Mouse (Mus musculus) forebrain, embryonic 14.5 days (tissue): ENCODE measurements around the gene Lysmd2. TPM values are rescaled to one million over a fixed set of nuclear protein-coding genes. Genes with fewer than 3 reads are reported as not detected.

Source experiments
- ATAC-seq: fragments of 200-750 bp; cut with Nextera tagmentation; 2 replicates; pipeline ENCODE4 v1.8.0; 2017; ENCODE audit warnings: mild to moderate bottlenecking, moderate library complexity
- DNase-seq: peaks from one replicate; pipeline ENCODE4 v3.0.0-alpha.2; 2015; ENCODE audit warnings: low spot score
- H3K27ac ChIP-seq: fragments of 300-500 bp; sonication (generic); 2 replicates; pipeline ENCODE4 v1.5.1; 2014; ENCODE audit warnings: low read depth, mild to moderate bottlenecking, control low read depth, low read length, moderate library complexity
- H3K27me3 ChIP-seq: fragments of 300-500 bp; sonication (generic); replicated peaks from 2 replicates; pipeline ENCODE4 v1.6.1; 2014; ENCODE audit warnings: low read length, control low read depth, mixed read lengths; ENCODE audit not compliant: control insufficient read depth, insufficient read depth
- H3K36me3 ChIP-seq: fragments of 300-500 bp; sonication (generic); 2 replicates; pipeline ENCODE4 v1.6.1; 2014; ENCODE audit warnings: low read length, control low read depth; ENCODE audit not compliant: control insufficient read depth, insufficient read depth
- H3K4me1 ChIP-seq: fragments of 300-500 bp; sonication (generic); 2 replicates; pipeline ENCODE4 v1.6.1; 2014; ENCODE audit warnings: antibody characterized with exemption, low read length, control low read depth; ENCODE audit not compliant: control insufficient read depth, insufficient read depth
- H3K4me2 ChIP-seq: fragments of 300-500 bp; sonication (generic); 2 replicates; pipeline ENCODE4 v1.6.1; 2014; ENCODE audit warnings: mild to moderate bottlenecking, control low read depth, low read length
- H3K4me3 ChIP-seq: fragments of 300-500 bp; sonication (generic); 2 replicates; pipeline ENCODE4 v1.5.1; 2014; ENCODE audit warnings: low read depth, low read length, control low read depth
- H3K9ac ChIP-seq: fragments of 300-500 bp; sonication (generic); 2 replicates; pipeline ENCODE4 v1.6.1; 2014; ENCODE audit warnings: mild to moderate bottlenecking, low read length, control low read depth, moderate library complexity
- H3K9me3 ChIP-seq: fragments of 300-500 bp; sonication (generic); replicated peaks from 2 replicates; pipeline ENCODE4 v1.6.1; 2016; ENCODE audit warnings: low read length, control low read depth, mixed read lengths; ENCODE audit not compliant: control insufficient read depth
- WGBS: fragments of 180-500 bp; shearing (Covaris S2); extraction: QIAGEN DNeasy Blood & Tissue Kit; methylation state at CpG from one replicate; pipeline ENCODE4 v1.1.7; 2014; 5-methylcytosine and 5-hydroxymethylcytosine counted together
- polyA plus RNA-seq: library from polyadenylated mRNA; unstranded; fragments of >200 nt; fragmentation: Nextera tagmentation; extraction: Ambion mirVana; gene quantifications from 2 replicates; pipeline ENCODE4 v1.2.1, GENCODE M21; 2014

The Lysmd2 gene
- polyA plus RNA-seq, 1 experiment from 2014 or later = 26.0 TPM

DNA sequence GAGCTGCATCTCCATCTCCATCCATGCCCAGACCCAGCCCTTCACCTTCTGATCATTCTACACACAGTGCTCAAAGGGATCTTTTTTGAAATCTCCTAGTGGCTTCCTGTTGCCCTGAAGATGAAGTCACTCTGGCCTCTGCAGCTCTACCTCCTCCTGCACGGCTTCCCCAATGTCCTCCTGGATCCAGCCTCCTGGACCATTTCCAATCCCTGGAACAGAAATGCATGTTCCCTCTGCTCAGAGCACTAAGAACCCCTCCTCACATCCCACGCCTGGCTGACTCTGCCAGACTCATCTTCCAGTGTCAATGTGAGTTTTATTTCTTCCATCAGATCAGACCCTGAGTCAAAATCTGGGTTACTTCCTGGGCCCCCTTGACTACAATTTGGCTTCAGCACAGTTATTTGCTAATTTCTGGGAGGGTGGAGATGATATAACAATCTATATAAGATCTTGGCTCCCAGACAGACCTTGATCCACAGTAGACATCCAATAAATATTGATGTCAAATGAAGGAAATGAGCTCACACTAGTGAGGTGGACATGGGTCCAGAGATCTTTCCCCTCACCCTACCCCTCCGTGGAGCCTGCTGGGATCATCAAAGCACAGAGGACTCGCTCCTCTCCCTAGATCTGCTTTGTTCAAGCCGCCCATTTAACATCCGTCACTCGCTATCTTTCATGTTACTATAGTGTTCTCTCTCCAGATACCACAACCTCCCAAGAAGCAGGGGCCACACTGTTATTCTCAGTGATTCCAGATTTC lies 25.2 kb upstream of the Lysmd2 start:
- Histone ChIP-seq H3K4me1 (peaks cover 9% of the 10 kb centered on the region), H3K27me3 (no peaks in the 10 kb centered on the region), H3K4me2 (no peak overlapping the region), H3K36me3 (peaks cover 17% of the 10 kb centered on the region; the same call in 1 of the 2 replicates), H3K9ac (no peak overlapping the region), H3K9me3 (no peaks in the 10 kb centered on the region), H3K4me3 (no peak overlapping the region), H3K27ac (no peak overlapping the region)
- 70% methylated on average over 7 of the region's 7 CpGs for WGBS
- ATAC-seq = no peak
- peak; percentile 24 for DNase-seq

- peaks cover 9% of the 10 kb centered on the region for H3K4me1 ChIP-seq
- H3K27ac ChIP-seq = no peak overlapping the region
- ATAC-seq (no peak), DNase-seq (no peak)
- no peaks in the 10 kb centered on the region for H3K27me3 ChIP-seq
- H3K4me2 ChIP-seq = no peak overlapping the region
- no peak overlapping the region for H3K9ac ChIP-seq
- H3K36me3 ChIP-seq = peaks cover 14% of the 10 kb centered on the region; the same call in 1 of the 2 replicates
- no peaks in the 10 kb centered on the region for H3K9me3 ChIP-seq
- no peak overlapping the region for H3K4me3 ChIP-seq
- 76% methylated on average over 12 of the region's 12 CpGs for WGBS
Measured at GRCm38 (mm10) chr9:75601510-75601909, 24.0 kb upstream of the Lysmd2 start.

DNA sequence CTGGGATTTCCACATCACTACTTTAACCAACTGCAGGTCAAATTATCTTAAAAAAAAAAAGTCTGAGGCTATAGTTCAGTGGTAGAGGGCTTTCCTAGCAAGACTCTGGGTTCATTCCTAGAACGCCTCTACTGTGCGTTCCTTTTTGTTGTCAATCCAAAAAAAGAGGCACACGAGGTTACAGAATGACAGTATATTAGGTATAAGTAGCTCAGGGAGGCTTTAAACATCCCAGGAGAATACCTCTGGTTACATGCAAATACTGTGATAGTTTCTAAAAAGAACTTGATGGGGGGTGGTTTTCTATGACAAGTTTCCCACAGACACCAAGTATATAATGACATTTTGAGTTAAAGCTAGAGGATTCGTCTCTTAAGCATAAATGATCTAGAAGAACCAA lies 18.0 kb upstream of the Lysmd2 start:
- H3K9ac ChIP-seq = no peak overlapping the region
- peaks cover 9% of the 10 kb centered on the region; the same call in 1 of the 2 replicates for H3K36me3 ChIP-seq
- ATAC-seq (no peak), DNase-seq (no peak)
- no peak overlapping the region for H3K4me2 ChIP-seq
- no peaks in the 10 kb centered on the region for H3K27me3 ChIP-seq
- H3K9me3 ChIP-seq = no peaks in the 10 kb centered on the region
- peaks cover 7% of the 10 kb centered on the region for H3K4me1 ChIP-seq
- 90% methylated on average over 4 of the region's 4 CpGs for WGBS
- no peak overlapping the region for H3K4me3 ChIP-seq
- no peak overlapping the region for H3K27ac ChIP-seq

GRCm38 (mm10) chr9:75609505-75609904 lies 16.0 kb upstream of the Lysmd2 start:
- Histone ChIP-seq H3K9ac (peak overlapping the region; percentile 79), H3K36me3 (peaks cover 5% of the 10 kb centered on the region; the same call in 1 of the 2 replicates), H3K27ac (peak overlapping the region; percentile 88), H3K27me3 (no peaks in the 10 kb centered on the region), H3K9me3 (no peaks in the 10 kb centered on the region), H3K4me1 (peaks cover 7% of the 10 kb centered on the region), H3K4me2 (peak overlapping the region; percentile 66), H3K4me3 (peak overlapping the region; percentile 81)
- 42% methylated on average over 1 of the region's 1 CpGs for WGBS
- DNase-seq (peak; percentile 41), ATAC-seq (peak; percentile 18; the same call in 1 of the 2 replicates)

DNA sequence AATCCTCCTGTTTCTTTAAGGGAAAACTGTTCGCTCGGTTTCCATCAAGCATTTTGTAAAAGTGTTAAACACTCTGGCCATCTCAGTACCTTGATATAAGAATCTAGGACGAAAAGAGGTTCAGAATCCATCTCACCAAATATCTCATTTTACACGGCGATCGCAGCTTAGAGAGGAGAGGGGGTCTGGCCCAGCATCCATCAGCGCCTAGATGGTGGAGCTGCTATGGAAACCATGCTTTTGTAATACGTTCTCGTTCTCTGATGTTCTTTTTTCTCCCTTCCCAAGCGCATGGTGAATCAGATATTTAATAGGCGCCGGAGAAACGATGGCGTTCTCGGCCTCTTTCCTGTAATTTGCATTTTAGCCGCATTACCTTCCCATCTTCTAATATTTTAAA lies 15.6 kb upstream of the Lysmd2 start:
- Histone ChIP-seq H3K27me3 (no peaks in the 10 kb centered on the region), H3K9me3 (no peaks in the 10 kb centered on the region), H3K4me2 (peak overlapping the region; percentile 66), H3K27ac (peak overlapping the region; percentile 88), H3K4me1 (peaks cover 7% of the 10 kb centered on the region), H3K36me3 (peaks cover under 1% of the 10 kb centered on the region; the same call in 1 of the 2 replicates), H3K4me3 (peak overlapping the region; percentile 81), H3K9ac (peak overlapping the region; percentile 79)
- 8% methylated on average over 16 of the region's 16 CpGs for WGBS
- ATAC-seq (peak; percentile 8; the same call in 1 of the 2 replicates), DNase-seq (peak; percentile 62)

DNA sequence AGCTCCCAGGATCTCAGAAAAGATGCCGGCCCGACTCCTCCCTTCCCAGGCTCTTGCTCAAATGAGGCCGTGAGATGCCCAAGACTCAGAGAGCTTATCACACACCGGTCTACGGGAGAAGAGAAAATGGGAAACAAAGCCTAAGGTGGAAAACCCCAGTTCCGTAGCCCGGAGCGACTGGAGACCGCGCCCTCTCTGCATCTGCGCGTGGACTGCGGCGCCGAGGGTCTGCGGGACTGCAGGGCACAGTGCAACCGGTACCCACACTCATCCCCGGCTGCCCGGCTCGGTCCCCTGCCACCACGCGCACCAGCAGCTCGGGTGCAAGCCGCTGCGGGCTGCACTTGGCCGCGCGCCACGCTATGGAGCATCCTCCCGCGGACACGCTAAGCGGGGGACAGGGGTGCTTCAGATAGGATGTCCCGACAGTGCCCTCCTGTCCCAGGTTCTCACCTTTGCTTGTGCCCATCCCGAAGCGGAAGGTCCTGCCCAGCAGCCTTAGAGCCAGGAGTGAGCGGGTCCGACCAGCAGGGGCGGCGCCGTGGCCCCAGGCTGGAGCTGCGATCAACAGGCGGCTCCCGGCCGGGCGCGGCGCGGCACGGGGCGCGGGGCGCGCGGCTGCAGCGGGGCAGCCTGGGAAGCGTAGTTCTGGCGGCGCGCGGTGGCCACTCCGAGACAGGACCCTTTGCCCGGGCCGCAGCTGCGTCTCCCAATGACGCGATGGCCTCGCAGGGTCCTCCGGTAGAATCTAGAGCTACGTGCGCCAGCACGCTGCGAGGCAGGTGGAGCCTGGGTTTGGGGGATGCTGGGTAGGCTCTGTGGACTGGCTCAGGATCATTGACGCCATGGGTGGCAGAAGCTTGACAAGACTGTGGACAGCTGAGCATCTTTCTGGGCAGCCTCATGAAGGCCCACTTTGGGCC lies 14.7 kb upstream of the Lysmd2 start, which contains the start of gene Tmod2:
Gene Tmod2, minus strand, starts transcription at position 755 of the 923 bp plus-strand sequence.
- WGBS = under 1% methylated on average over 73 of the region's 74 CpGs
- Histone ChIP-seq H3K27me3 (no peaks in the 10 kb centered on the region), H3K36me3 (no peaks in the 10 kb centered on the region), H3K4me3 (peak within 1 kb of the TSS; percentile 81), H3K4me1 (peaks cover 7% of the 10 kb centered on the region), H3K9me3 (no peaks in the 10 kb centered on the region), H3K27ac (peak within 1 kb of the TSS; percentile 88), H3K9ac (peak within 1 kb of the TSS; percentile 79), H3K4me2 (peak within 1 kb of the TSS; percentile 66)
- DNase-seq = peak; percentile 73
- peak; percentile 93 for ATAC-seq

GRCm38 (mm10) chr9:75616560-75616959 lies 9.0 kb upstream of the Lysmd2 start:
- 67% methylated on average over 3 of the region's 3 CpGs for WGBS
- Histone ChIP-seq H3K4me3 (no peak overlapping the region), H3K4me2 (no peak overlapping the region), H3K9me3 (no peaks in the 10 kb centered on the region), H3K4me1 (no peaks in the 10 kb centered on the region), H3K9ac (no peak overlapping the region), H3K36me3 (no peaks in the 10 kb centered on the region), H3K27ac (no peak overlapping the region), H3K27me3 (no peaks in the 10 kb centered on the region)
- no peak for ATAC-seq
- no peak for DNase-seq

DNA sequence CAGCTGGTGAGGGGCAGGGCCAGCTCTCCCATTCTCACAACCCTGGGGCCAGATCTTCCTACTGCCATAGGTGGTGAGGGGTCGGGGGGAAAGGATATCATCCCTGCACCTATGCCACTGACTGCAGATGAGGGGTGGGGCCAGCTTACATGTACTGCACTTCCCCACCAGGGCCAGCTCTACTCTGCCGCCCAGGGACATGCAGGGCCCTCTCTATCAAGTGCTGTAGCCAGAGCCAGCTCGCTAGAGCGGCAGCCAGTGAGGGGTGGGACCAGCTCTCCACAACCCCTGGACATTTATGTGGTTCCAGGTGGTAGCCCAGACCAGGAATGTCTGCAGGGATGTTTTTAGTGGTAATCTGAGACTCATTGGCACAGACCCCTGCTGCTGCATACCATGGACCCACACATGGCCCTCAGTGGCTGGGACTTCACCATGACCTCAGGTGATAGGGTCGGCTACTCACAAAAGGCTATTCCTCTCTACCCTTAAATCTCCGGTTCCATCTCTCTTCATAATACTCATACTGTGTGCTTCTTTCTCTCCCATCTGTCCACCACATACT lies 6.6 kb upstream of the Lysmd2 start:
- no peaks in the 10 kb centered on the region for H3K36me3 ChIP-seq
- no peak overlapping the region for H3K4me3 ChIP-seq
- no peaks in the 10 kb centered on the region for H3K27me3 ChIP-seq
- WGBS = 90% methylated on average over 6 of the region's 6 CpGs
- no peak overlapping the region for H3K27ac ChIP-seq
- no peaks in the 10 kb centered on the region for H3K4me1 ChIP-seq
- no peak overlapping the region for H3K4me2 ChIP-seq
- ATAC-seq = no peak; the same call in 1 of the 2 replicates
- no peak for DNase-seq
- H3K9me3 ChIP-seq = no peaks in the 10 kb centered on the region
- H3K9ac ChIP-seq = no peak overlapping the region
